In genomic region chr9:64174341-64174740, GRCm38 (mm10) we compare ENCODE assay signal across 8 mouse cellular contexts. TPM values are rescaled to one million over a fixed set of nuclear protein-coding genes. Genes with fewer than 3 reads are reported as not detected.
DNase-seq lines count a peak whose midpoint lies in the region; ATAC-seq lines count a peak whose summit lies in the region.
"Had no signal": no experiment of that assay in that cellular context is flagged by ENCODE, and none has a peak within 500 bp of the region (broad histone marks: within the 10 kb centered on the region; RNA-seq: fewer than 3 reads in every experiment).

No protein-coding gene starts in this region.

- peak overlapping the region; percentile 84 for H3K4me2 ChIP-seq in forebrain, embryonic 14.5 days (ENCODE audit: low read length)
- H3K4me2 ChIP-seq in liver, embryonic 12.5 days, result peak overlapping the region; percentile 73

- peak overlapping the region; percentile 97 for H3K4me3 ChIP-seq in megakaryocyte, embryonic 14.5 days (replicated peaks)
- peak overlapping the region; percentile 72 for H3K4me3 ChIP-seq in forebrain, embryonic 14.5 days (ENCODE audit: low read depth, low read length)
- H3K4me3 ChIP-seq in liver, embryonic 12.5 days, result peak overlapping the region; percentile 92

- H3K36me3 ChIP-seq in megakaryocyte, embryonic 14.5 days (replicated peaks; ENCODE audit: low read length), result peaks cover 43% of the 10 kb centered on the region
- peaks cover 41% of the 10 kb centered on the region for H3K36me3 ChIP-seq in forebrain, embryonic 14.5 days (ENCODE audit: control insufficient read depth, insufficient read depth, low read length)
- peaks cover 54% of the 10 kb centered on the region for H3K36me3 ChIP-seq in liver, embryonic 12.5 days

- H3K27ac ChIP-seq in forebrain, embryonic 14.5 days (ENCODE audit: low read depth, low read length), result no peak overlapping the region
- peak overlapping the region; percentile 87 for H3K27ac ChIP-seq in liver, embryonic 12.5 days

- peak overlapping the region; percentile 81 for H3K9ac ChIP-seq in forebrain, embryonic 14.5 days (ENCODE audit: low read length)
- H3K9ac ChIP-seq in liver, embryonic 12.5 days, result peak overlapping the region; percentile 94

- H3K9me3 ChIP-seq in megakaryocyte, embryonic 14.5 days, result no peaks in the 10 kb centered on the region
- H3K9me3 ChIP-seq in forebrain, embryonic 14.5 days (replicated peaks; ENCODE audit: control insufficient read depth, low read length), result no peaks in the 10 kb centered on the region
- no peaks in the 10 kb centered on the region for H3K9me3 ChIP-seq in liver, embryonic 12.5 days (replicated peaks)

- DNase-seq in forebrain, embryonic 14.5 days (ENCODE audit: low spot score), result no peak
- DNase-seq in adrenal gland, postnatal 4 days (ENCODE audit: low spot score in 2 of 2), result no peak
- DNase-seq in B cell, adult 2 months, result no peak
- DNase-seq: gastrocnemius, postnatal 10 days had no signal

- no peak for ATAC-seq in megakaryocyte, adult 5-6 weeks (ENCODE audit: poor library complexity, severe bottlenecking)
- ATAC-seq in forebrain, embryonic 14.5 days, result no peak
- no peak for ATAC-seq in liver, embryonic 12.5 days
- no peak for ATAC-seq in activated CD4-positive, CD25-positive, alpha-beta regulatory T cell, adult 4 months

- H3K4me1 ChIP-seq in megakaryocyte, embryonic 14.5 days, result peaks cover 48% of the 10 kb centered on the region
- H3K4me1 ChIP-seq in forebrain, embryonic 14.5 days (ENCODE audit: control insufficient read depth, insufficient read depth, low read length), result peaks cover 8% of the 10 kb centered on the region; the same call in 1 of the 2 replicates
- H3K4me1 ChIP-seq in liver, embryonic 12.5 days, result peaks cover 50% of the 10 kb centered on the region

- H3K27me3 ChIP-seq in megakaryocyte, embryonic 14.5 days (replicated peaks), result no peaks in the 10 kb centered on the region
- H3K27me3 ChIP-seq in forebrain, embryonic 14.5 days (replicated peaks; ENCODE audit: control insufficient read depth, insufficient read depth, low read length), result no peaks in the 10 kb centered on the region
- H3K27me3 ChIP-seq in liver, embryonic 12.5 days (replicated peaks), result no peaks in the 10 kb centered on the region

RNA-seq across cellular contexts. Expression of gene Rpl4, which starts 1.2 kb away (rescaled TPM):
- 57.3 and 309 TPM in 2 replicates for polyA plus RNA-seq in megakaryocyte, embryonic 14.5 days (2012; ENCODE audit: insufficient read depth, low replicate concordance)
- total RNA-seq in megakaryocyte, adult 5-6 weeks (2015), result 2,055 and 2,225 TPM in 2 replicates
- 1,695 and 1,727 TPM in 2 replicates for total RNA-seq in megakaryocyte, adult 5-6 weeks (2017)
- 868 and 950 TPM in 2 replicates for polyA plus RNA-seq in forebrain, embryonic 14.5 days (2014; fragmentation: Nextera tagmentation; extraction: Ambion mirVana)
- polyA plus RNA-seq in liver, embryonic 12.5 days (2016; fragmentation: Nextera tagmentation; extraction: Ambion mirVana), result 1,196 and 1,210 TPM in 2 replicates
- total RNA-seq in adrenal gland, postnatal 4 days (2021), result 1,000 to 10,000 TPM; 1,230 to 1,246 TPM
- polyA plus RNA-seq in activated CD4-positive, CD25-positive, alpha-beta regulatory T cell, adult 4 months (2017; shearing (Covaris generic)), result 1,000 to 10,000 TPM; 3,242 to 3,314 TPM

RNA-seq across cellular contexts. Expression of gene Zwilch, which starts 1.4 kb away (rescaled TPM):
- polyA plus RNA-seq in megakaryocyte, embryonic 14.5 days (2012; ENCODE audit: insufficient read depth, low replicate concordance), result 4.4 TPM in 1 of 2 replicates, not detected in the other
- 22.3 and 26.7 TPM in 2 replicates for total RNA-seq in megakaryocyte, adult 5-6 weeks (2015)
- total RNA-seq in megakaryocyte, adult 5-6 weeks (2017), result 76.4 and 109 TPM in 2 replicates
- polyA plus RNA-seq in forebrain, embryonic 14.5 days (2014; fragmentation: Nextera tagmentation; extraction: Ambion mirVana), result 6.2 and 7.2 TPM in 2 replicates
- 26.5 and 28.4 TPM in 2 replicates for polyA plus RNA-seq in liver, embryonic 12.5 days (2016; fragmentation: Nextera tagmentation; extraction: Ambion mirVana)
- total RNA-seq in adrenal gland, postnatal 4 days (2021), result 10 to 100 TPM; 19.2 to 19.9 TPM
- polyA plus RNA-seq in activated CD4-positive, CD25-positive, alpha-beta regulatory T cell, adult 4 months (2017; shearing (Covaris generic)), result 1 to 10 TPM; 5.6 to 7.7 TPM

RNA-seq across cellular contexts. Expression of gene Snapc5, which starts 4.7 kb away (rescaled TPM):
- 0.56 TPM in 1 of 2 replicates, not detected in the other for polyA plus RNA-seq in megakaryocyte, embryonic 14.5 days (2012; ENCODE audit: insufficient read depth, low replicate concordance)
- 25.6 and 31.7 TPM in 2 replicates for total RNA-seq in megakaryocyte, adult 5-6 weeks (2015)
- total RNA-seq in megakaryocyte, adult 5-6 weeks (2017), result 70.1 and 76.7 TPM in 2 replicates
- polyA plus RNA-seq in forebrain, embryonic 14.5 days (2014; fragmentation: Nextera tagmentation; extraction: Ambion mirVana), result 21.3 and 24.3 TPM in 2 replicates
- 14.9 and 17.4 TPM in 2 replicates for polyA plus RNA-seq in liver, embryonic 12.5 days (2016; fragmentation: Nextera tagmentation; extraction: Ambion mirVana)
- total RNA-seq in adrenal gland, postnatal 4 days (2021), result 10 to 100 TPM; 21.6 to 21.8 TPM
- 10 to 100 TPM; 52.3 to 56.8 TPM for polyA plus RNA-seq in activated CD4-positive, CD25-positive, alpha-beta regulatory T cell, adult 4 months (2017; shearing (Covaris generic))

RNA-seq across cellular contexts. Expression of gene Lctl, which starts 57.4 kb away (rescaled TPM):
- polyA plus RNA-seq in megakaryocyte, embryonic 14.5 days (2012; ENCODE audit: insufficient read depth, low replicate concordance), result not detected in 2 replicates
- total RNA-seq in megakaryocyte, adult 5-6 weeks (2015), result not detected in 2 replicates
- total RNA-seq in megakaryocyte, adult 5-6 weeks (2017), result not detected in 2 replicates
- not detected in 2 replicates for polyA plus RNA-seq in forebrain, embryonic 14.5 days (2014; fragmentation: Nextera tagmentation; extraction: Ambion mirVana)
- polyA plus RNA-seq in liver, embryonic 12.5 days (2016; fragmentation: Nextera tagmentation; extraction: Ambion mirVana), result not detected in 2 replicates
- 1 to 10 TPM in 1 of 2 experiments, under 1 TPM in 1; 0.87 to 1.1 TPM for total RNA-seq in adrenal gland, postnatal 4 days (2021)
- polyA plus RNA-seq in activated CD4-positive, CD25-positive, alpha-beta regulatory T cell, adult 4 months (2017; shearing (Covaris generic)), result not detected

Comparison
In these comparisons a context has a peak if more than half of its experiments do, and no peak if none do; other contexts are left out.
1. RNA of gene Snapc5, which starts 4.7 kb away (polyA plus RNA-seq): 52.3 to 56.8 TPM in activated CD4-positive, CD25-positive, alpha-beta regulatory T cell, adult 4 months, 21.3 to 24.3 TPM in forebrain, embryonic 14.5 days and 14.9 to 17.4 TPM in liver, embryonic 12.5 days; 0.56 TPM in megakaryocyte, embryonic 14.5 days; every median in the first group is over 10 times any median in the second.
2. Peak in every context shown above with its lines, with median percentiles within 50 percentile points of each other: H3K4me3 ChIP-seq.